Mouse (Mus musculus): ENCODE results near the gene Rpp25l. TPM values are rescaled to one million over a fixed set of nuclear protein-coding genes. Genes with fewer than 3 reads are reported as not detected.

The Rpp25l gene
- polyA plus RNA-seq, 1 experiment from 2014 or later = 65.9 TPM

Other genes starting within 250 kb of the Rpp25l start
- gene Kif24, start 248.6 kb downstream of the Rpp25l start, polyA plus RNA-seq (2016; fragmentation: Nextera tagmentation; extraction: Ambion mirVana) = 10.0 TPM in 2 replicates
- 54.3 and 57.6 TPM in 2 replicates for gene Nudt2, start 248.4 kb downstream of the Rpp25l start, polyA plus RNA-seq (2016; fragmentation: Nextera tagmentation; extraction: Ambion mirVana)
- gene AI464131, start 210.5 kb downstream of the Rpp25l start, polyA plus RNA-seq (2016; fragmentation: Nextera tagmentation; extraction: Ambion mirVana) = 6.4 and 8.9 TPM in 2 replicates
- gene 1110017D15Rik, start 196.2 kb downstream of the Rpp25l start, polyA plus RNA-seq (2016; fragmentation: Nextera tagmentation; extraction: Ambion mirVana) = 3.7 and 5.1 TPM in 2 replicates
- 17.4 and 18.3 TPM in 2 replicates for gene Fam219a, start 144.0 kb downstream of the Rpp25l start, polyA plus RNA-seq (2016; fragmentation: Nextera tagmentation; extraction: Ambion mirVana)
- 1.8 and 1.9 TPM in 2 replicates for gene Dnaic1, start 143.8 kb downstream of the Rpp25l start, polyA plus RNA-seq (2016; fragmentation: Nextera tagmentation; extraction: Ambion mirVana)
- gene Enho, start 73.2 kb downstream of the Rpp25l start, polyA plus RNA-seq (2016; fragmentation: Nextera tagmentation; extraction: Ambion mirVana) = 73.6 and 74.1 TPM in 2 replicates
- gene Cntfr, start 16.4 kb downstream of the Rpp25l start, polyA plus RNA-seq (2016; fragmentation: Nextera tagmentation; extraction: Ambion mirVana) = 32.8 and 36.4 TPM in 2 replicates
- gene Il11ra1, start 13.5 kb downstream of the Rpp25l start, polyA plus RNA-seq (2016; fragmentation: Nextera tagmentation; extraction: Ambion mirVana) = 73.3 and 79.5 TPM in 2 replicates
- gene Dctn3, start 9.6 kb upstream of the Rpp25l start, polyA plus RNA-seq (2016; fragmentation: Nextera tagmentation; extraction: Ambion mirVana) = 225 and 233 TPM in 2 replicates
- 1.4 and 1.5 TPM in 2 replicates for gene Arid3c, start 17.6 kb upstream of the Rpp25l start, polyA plus RNA-seq (2016; fragmentation: Nextera tagmentation; extraction: Ambion mirVana)
- gene Galt, start 41.7 kb upstream of the Rpp25l start, polyA plus RNA-seq (2016; fragmentation: Nextera tagmentation; extraction: Ambion mirVana) = 25.2 and 27.3 TPM in 2 replicates
- 60.7 and 63.7 TPM in 2 replicates for gene Sigmar1, start 42.6 kb upstream of the Rpp25l start, polyA plus RNA-seq (2016; fragmentation: Nextera tagmentation; extraction: Ambion mirVana)
- gene Ccl27a, start 60.7 kb upstream of the Rpp25l start, polyA plus RNA-seq (2016; fragmentation: Nextera tagmentation; extraction: Ambion mirVana) = 133 and 136 TPM in 2 replicates
- gene Gm21541, start 190.1 kb upstream of the Rpp25l start, polyA plus RNA-seq (2016; fragmentation: Nextera tagmentation; extraction: Ambion mirVana) = not detected in 2 replicates
- 4.6 TPM in 2 replicates for gene Gm20878, start 228.0 kb upstream of the Rpp25l start, polyA plus RNA-seq (2016; fragmentation: Nextera tagmentation; extraction: Ambion mirVana)